Mouse (Mus musculus): Measurements from ENCODE around the gene Gm13697.

The Gm13697 gene

GRCm38 (mm10) chr2:84035997-84036396 lies 51.5 kb downstream of the Gm13697 start:
- DNase-seq (ENCODE audit: low spot score) = no peak
